Mouse (Mus musculus): ENCODE measurements around the gene Slc2a12. TPM values are rescaled to one million over a fixed set of nuclear protein-coding genes. Genes with fewer than 3 reads are reported as not detected.

Slc2a12 gene
- total RNA-seq, 2 experiments from 2014 or later: 13.1 to 15.9 TPM

GRCm38 (mm10) chr10:22660286-22661000 is 15.6 kb downstream of the Slc2a12 start:
- DNase-seq: no peak

- no peak for DNase-seq
Measured at GRCm38 (mm10) chr10:22668509-22668908, 23.7 kb downstream of the Slc2a12 start.

GRCm38 (mm10) chr10:22674176-22674575 is 29.4 kb downstream of the Slc2a12 start:
- no peak for DNase-seq

DNA sequence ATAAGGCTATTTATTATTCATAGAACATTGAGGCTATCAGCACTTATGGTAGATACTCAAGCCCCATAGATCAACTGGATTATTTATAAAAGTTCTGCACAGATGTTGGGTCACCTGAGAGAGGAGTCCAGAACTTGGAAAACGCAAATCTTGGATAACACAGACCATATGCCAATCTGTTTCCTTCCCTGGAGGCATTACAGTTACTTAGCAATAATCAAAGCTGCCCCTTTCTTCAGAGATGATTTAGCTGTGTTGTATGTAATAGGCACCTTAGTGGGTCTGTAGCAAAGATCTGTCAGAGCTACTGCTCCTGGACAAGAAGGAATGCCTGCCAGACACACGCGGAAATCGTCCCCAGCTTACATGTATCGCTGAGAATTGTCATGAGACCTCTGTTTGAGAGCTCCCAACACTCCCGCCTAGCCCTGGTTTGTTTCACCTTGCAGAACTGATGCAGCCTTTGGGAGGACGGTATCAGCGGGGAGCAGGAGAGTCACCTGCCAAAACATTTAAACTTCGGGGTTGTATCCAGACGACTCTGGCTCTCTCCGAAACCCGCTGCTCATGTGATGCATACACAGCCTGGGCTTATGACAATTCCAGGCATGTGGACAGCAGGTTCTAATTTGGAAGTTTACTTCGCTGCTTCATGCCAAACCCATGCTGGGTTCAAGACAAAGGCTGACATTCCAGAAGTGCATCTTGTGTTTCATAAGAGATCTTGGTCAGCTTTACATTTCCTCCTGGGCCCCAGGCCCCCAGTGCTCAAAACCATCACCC is 31.2 kb downstream of the Slc2a12 start:
- no peak for DNase-seq

DNA sequence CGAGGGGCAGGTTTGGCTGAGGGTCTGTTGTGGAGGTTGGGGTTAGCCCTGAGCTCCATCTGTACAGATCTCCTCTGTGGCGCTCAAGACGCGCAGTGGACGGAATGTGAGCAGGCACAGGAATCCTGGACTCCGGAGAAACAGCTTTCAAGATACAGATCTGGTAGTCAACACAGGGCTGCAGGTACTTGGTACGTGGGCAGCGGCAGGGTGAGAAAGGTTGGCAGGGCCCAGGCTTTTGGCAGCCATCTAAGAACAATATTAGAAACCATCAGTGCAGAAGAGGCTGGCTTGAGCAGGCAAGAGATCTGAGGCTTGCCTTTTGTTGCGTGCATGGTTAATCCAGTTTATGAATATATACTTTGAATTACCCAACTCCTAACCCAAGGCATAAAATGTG is 51.4 kb downstream of the Slc2a12 start:
- DNase-seq: no peak

GRCm38 (mm10) chr10:22696864-22697263 is 52.1 kb downstream of the Slc2a12 start:
- DNase-seq: no peak

- no peak for DNase-seq
Measured at GRCm38 (mm10) chr10:22698158-22698953, 53.5 kb downstream of the Slc2a12 start.

DNA sequence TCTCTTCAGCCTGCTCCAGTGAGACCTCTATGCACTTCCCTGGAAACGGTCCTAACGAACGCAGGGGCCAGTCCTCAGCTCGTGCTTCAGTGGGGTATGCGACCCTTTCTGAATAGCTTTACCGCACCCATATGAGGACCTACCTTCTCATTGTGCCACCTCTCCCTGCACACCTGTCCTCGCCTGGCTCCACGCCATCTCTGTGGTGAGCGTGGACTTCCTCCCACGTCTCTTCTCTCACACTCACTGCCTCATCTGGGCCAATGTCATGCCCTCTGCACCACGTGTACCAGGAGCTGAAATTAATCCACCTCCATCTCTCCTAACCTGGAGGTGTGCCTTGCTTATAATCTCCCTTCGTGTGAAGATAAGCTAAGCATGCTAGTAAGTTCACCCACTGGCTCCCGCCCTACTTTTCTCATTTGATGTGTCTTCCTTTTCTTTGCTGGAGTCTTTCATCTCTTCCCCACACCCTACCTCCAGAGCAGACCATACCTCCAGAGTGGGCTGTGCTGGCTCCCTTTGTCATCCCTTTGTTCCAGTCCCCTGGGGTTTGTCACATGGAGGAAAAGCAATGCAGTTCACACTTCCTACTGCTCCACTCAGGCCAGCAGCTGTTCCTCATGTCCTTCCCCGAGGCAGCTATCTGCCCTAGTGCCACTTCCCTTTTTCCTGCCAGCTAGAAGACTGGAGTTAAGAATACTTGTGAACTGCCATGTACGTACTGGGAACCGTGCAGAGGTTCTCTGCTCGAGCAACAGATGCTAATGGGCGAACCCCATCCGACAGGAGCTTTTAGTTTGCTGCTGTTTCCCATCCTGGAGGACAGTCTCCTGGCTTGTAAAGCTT is 54.9 kb downstream of the Slc2a12 start:
- no peak for DNase-seq

- DNase-seq: no peak
Measured at GRCm38 (mm10) chr10:22700773-22701172, 56.0 kb downstream of the Slc2a12 start.

DNA sequence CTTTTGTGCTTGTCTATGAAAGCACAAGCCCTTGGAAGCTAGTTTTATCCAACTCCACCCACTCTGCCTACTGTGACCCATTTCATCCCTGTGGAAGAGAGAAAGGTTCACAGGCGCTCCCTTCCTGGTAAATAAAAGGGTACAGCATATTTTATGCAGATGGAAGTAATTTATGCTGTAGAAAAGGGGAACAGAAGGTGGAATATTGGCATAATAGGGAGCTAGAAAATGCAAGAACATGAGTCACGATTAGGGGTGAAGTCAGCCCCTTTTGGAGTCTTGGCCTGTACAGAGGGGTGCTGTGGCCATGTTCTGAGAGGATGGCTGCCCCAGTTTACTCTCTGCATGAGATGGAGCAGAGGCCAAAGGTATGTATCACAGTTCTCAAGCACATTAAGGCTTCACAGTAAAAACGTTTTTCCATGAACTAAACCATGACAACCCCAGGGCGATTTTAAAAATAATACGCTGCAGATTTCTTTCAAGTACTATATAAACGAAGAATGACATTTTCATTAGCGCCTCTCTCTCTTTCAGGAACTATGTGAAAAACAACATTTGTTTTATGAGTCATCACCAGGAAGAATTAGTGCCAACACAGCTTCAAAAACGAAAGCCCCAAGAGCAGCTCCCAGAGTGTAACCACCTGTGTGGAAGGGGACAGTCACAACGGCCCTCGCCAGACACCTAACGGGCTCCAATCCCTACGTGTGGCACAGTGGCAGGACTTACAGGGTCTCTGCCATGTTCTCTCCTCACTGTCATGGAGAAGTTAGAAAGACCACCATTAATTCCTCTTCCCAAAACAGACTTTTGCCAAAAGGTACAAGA is 56.9 kb downstream of the Slc2a12 start:
- DNase-seq: no peak

GRCm38 (mm10) chr10:22703844-22704243 is 59.0 kb downstream of the Slc2a12 start:
- DNase-seq: no peak

- DNase-seq: no peak
Measured at GRCm38 (mm10) chr10:22708190-22708843, 63.5 kb downstream of the Slc2a12 start.

DNA sequence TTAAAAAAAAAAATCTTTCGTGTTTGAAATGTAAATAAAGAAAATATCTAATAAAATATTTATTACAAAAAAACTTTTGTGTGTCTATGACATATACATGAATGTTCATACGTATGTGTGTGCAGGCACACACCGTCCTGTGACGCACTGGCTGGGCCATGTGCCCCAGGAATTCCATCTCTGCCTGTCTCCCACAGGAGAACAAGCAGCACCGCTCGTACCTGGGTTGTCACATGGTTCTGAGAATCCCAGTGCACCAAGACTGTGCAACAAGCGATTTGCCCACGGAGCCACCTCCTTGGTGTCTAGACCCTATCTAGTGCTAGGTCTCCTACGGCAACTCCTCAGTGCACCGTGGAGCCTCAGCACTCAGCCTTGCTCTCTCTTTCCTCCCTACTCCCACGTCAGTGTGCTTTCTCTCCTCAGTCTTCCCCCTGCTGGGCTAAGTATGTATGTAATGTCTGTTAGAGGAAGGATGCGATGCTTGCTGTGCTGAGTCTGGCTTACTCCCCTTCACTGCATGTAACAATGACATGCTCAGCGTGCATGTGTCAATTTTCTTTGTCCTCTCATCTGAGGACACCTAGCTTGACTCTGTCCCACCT is 65.5 kb downstream of the Slc2a12 start:
- no peak for DNase-seq

GRCm38 (mm10) chr10:22712955-22713354 is 68.1 kb downstream of the Slc2a12 start:
- DNase-seq: no peak

- DNase-seq: peak; percentile 47
Measured at GRCm38 (mm10) chr10:22714520-22714919, 69.7 kb downstream of the Slc2a12 start.

DNA sequence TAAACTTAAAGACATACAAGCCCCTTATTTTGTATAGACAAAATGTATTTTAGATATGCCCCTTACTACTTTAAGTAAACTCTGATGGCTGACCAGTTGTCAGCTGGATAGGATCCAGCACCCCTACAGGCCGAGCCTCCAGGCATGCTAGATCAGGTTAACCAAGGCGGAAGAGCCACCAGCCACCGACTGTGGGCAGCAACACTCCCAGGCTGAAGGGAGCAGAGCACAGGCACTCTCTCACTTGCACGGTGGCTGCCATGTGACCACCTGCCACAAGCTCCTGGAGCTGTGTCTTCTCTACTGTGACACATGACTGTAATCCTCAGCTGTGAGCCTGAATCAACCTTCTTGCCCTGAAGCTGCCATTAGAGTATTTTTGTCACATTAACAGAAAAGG is 73.7 kb downstream of the Slc2a12 start:
- no peak for DNase-seq

GRCm38 (mm10) chr10:22720781-22721529 is 76.1 kb downstream of the Slc2a12 start:
- no peak for DNase-seq

GRCm38 (mm10) chr10:22725166-22725565 is 80.4 kb downstream of the Slc2a12 start:
- no peak for DNase-seq

GRCm38 (mm10) chr10:22726295-22726694 is 81.5 kb downstream of the Slc2a12 start:
- no peak for DNase-seq
